Mouse (Mus musculus): ENCODE data around the gene Ctnnb1. TPM values are rescaled to one million over a fixed set of nuclear protein-coding genes. Genes with fewer than 3 reads are reported as not detected.

Ctnnb1 gene
- polyA plus RNA-seq, 1 experiment from 2014 or later = 404 TPM

- no peak for ATAC-seq (ENCODE audit: low FRiP score)
- 75% methylated on average over 11 of the region's 11 CpGs for WGBS
Observed at GRCm38 (mm10) chr9:120998696-120999095, 69.7 kb downstream of the Ctnnb1 start.

GRCm38 (mm10) chr9:121000641-121001320 is 71.8 kb downstream of the Ctnnb1 start:
- H3K27ac ChIP-seq = no peak overlapping the region; the same call in 1 of the 2 replicates
- no peaks in the 10 kb centered on the region for H3K9me3 ChIP-seq (ENCODE audit: control insufficient read depth, low read length)
- no peak for DNase-seq (ENCODE audit: low spot score)
- H3K36me3 ChIP-seq (replicated peaks; ENCODE audit: control insufficient read depth, insufficient read depth) = no peaks in the 10 kb centered on the region
- peaks cover 12% of the 10 kb centered on the region for H3K4me1 ChIP-seq (replicated peaks; ENCODE audit: control insufficient read depth, insufficient read depth, low read length)
- no peak overlapping the region for H3K4me2 ChIP-seq (replicated peaks)
- ATAC-seq (ENCODE audit: low FRiP score) = no peak
- no peak overlapping the region for H3K4me3 ChIP-seq (replicated peaks; ENCODE audit: low read length)
- H3K27me3 ChIP-seq (ENCODE audit: control insufficient read depth, insufficient read depth, low read length) = no peaks in the 10 kb centered on the region
- WGBS = 64% methylated on average over 7 of the region's 7 CpGs
- H3K9ac ChIP-seq = no peak overlapping the region

More at GRCm38 (mm10) chr9:120998696-120999095, 69.7 kb downstream of the Ctnnb1 start:
- Histone ChIP-seq H3K4me1 (replicated peaks; ENCODE audit: control insufficient read depth, insufficient read depth, low read length) (peaks cover 24% of the 10 kb centered on the region), H3K36me3 (replicated peaks; ENCODE audit: control insufficient read depth, insufficient read depth) (no peaks in the 10 kb centered on the region), H3K27me3 (ENCODE audit: control insufficient read depth, insufficient read depth, low read length) (no peaks in the 10 kb centered on the region), H3K27ac (no peak overlapping the region), H3K4me2 (replicated peaks) (no peak overlapping the region), H3K9ac (0 out of 2 replicates have a peak overlapping the region, but pooled peaks have one; percentile 8), H3K9me3 (ENCODE audit: control insufficient read depth, low read length) (no peaks in the 10 kb centered on the region), H3K4me3 (replicated peaks; ENCODE audit: low read length) (no peak overlapping the region)
- DNase-seq (ENCODE audit: low spot score) = no peak

- Histone ChIP-seq H3K4me2 (replicated peaks) (no peak overlapping the region), H3K9me3 (ENCODE audit: control insufficient read depth, low read length) (no peaks in the 10 kb centered on the region), H3K4me1 (replicated peaks; ENCODE audit: control insufficient read depth, insufficient read depth, low read length) (peaks cover 12% of the 10 kb centered on the region), H3K36me3 (replicated peaks; ENCODE audit: control insufficient read depth, insufficient read depth) (no peaks in the 10 kb centered on the region), H3K27me3 (ENCODE audit: control insufficient read depth, insufficient read depth, low read length) (no peaks in the 10 kb centered on the region), H3K9ac (no peak overlapping the region), H3K4me3 (replicated peaks; ENCODE audit: low read length) (no peak overlapping the region), H3K27ac (no peak overlapping the region)
- DNase-seq (ENCODE audit: low spot score) (no peak), ATAC-seq (ENCODE audit: low FRiP score) (no peak)
- 70% methylated on average over 15 of the region's 15 CpGs for WGBS
Observed at GRCm38 (mm10) chr9:121001681-121002540, 72.9 kb downstream of the Ctnnb1 start.

- no peaks in the 10 kb centered on the region for H3K36me3 ChIP-seq (replicated peaks; ENCODE audit: control insufficient read depth, insufficient read depth)
- peaks cover 9% of the 10 kb centered on the region for H3K4me1 ChIP-seq (replicated peaks; ENCODE audit: control insufficient read depth, insufficient read depth, low read length)
- H3K27me3 ChIP-seq (ENCODE audit: control insufficient read depth, insufficient read depth, low read length) = no peaks in the 10 kb centered on the region
- no peak overlapping the region for H3K4me3 ChIP-seq (replicated peaks; ENCODE audit: low read length)
- no peaks in the 10 kb centered on the region for H3K9me3 ChIP-seq (ENCODE audit: control insufficient read depth, low read length)
- no peak for DNase-seq (ENCODE audit: low spot score)
- no peak for ATAC-seq (ENCODE audit: low FRiP score)
- no peak overlapping the region for H3K27ac ChIP-seq
- no peak overlapping the region for H3K9ac ChIP-seq
- WGBS = 88% methylated on average over 7 of the region's 7 CpGs
- no peak overlapping the region for H3K4me2 ChIP-seq (replicated peaks)
Observed at GRCm38 (mm10) chr9:121005961-121006360, 76.9 kb downstream of the Ctnnb1 start.

Small RNAs within 50 kb of the gene (microRNA-seq; reads per million reads assigned to microRNA genes)
- gene Mir7090 = not detected
